Mouse (Mus musculus): ENCODE measurements around the gene Slc25a27.

Gene Slc25a27

DNA sequence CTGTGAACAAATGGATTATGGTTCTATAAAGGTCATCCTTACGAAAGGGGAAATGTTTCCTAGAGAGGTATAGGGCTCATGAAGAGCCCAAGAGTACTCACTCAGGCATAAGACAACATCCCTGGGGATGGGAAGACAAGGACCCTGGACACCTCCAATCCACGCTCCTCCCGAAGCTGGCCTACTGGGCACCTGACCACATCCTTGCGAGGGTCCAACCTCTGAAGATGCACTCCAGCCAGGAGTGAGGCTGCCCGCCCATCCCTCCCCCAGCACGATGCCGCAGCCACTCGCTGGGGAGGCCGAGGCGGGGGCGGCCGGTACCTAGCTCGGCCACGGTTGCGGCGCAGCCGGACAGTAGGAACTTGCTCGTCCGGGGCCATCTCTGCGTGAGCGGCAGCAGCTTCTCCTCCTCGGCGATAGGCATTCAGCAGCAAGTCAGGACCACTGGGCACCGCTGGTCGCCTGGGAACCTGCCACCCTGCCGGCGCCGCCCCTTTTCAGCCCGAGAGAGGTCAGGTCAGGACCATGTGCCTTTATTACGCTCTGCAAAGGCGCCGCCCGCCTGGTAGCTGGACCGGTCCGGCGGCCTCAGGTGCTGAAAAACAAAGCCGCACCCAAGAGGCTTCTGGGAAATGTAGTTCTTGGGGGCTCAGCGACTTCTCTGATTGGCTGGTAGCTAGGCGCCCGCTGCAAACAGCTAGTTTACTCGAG is at the start of gene Slc25a27:
Slc25a27 (minus strand) TSS at position 639 of the 714 bp plus-strand sequence.
- CTCF ChIA-PET, result no interaction called here

DNA sequence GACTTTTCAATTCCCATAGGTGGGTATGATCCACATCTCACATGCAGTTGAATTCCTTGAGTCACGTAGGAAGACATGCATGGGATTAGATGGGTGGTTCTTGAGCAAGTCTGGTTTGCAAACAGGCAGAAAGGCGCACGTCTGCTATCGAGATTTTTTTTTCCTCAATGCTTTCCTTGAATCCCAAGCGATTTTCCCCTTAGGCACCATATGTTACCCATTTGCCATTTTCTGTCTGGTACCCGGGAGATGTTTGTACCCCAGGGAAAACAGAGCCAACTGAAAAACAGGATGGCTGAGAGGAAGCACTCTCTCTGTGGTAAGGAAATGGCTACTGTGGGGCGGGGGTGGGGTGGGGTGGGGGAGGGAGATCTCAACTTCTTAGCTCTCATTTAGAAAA is 49.6 kb upstream of the Slc25a27 start:
- CTCF ChIA-PET, result no interaction called here

DNA sequence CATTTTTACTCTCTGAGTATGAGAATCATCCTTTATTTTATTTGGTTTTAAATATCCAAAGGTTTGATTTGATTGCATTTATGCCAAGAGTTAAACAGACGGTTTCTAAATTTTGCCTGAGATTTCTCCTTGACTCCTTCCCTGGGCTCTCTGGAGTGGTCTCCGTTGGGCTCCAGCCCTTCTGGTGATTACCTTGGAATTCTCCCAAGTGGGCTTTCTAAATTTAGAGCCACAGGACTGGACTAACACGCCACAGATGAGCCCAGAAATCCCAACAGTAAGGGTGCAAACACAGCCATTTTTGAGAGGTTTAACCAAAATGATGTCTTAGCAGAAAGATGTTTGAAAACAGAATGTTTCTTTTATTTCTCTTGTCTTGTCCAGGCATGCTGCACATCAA is 47.2 kb upstream of the Slc25a27 start:
- CTCF ChIA-PET, result no interaction called here

DNA sequence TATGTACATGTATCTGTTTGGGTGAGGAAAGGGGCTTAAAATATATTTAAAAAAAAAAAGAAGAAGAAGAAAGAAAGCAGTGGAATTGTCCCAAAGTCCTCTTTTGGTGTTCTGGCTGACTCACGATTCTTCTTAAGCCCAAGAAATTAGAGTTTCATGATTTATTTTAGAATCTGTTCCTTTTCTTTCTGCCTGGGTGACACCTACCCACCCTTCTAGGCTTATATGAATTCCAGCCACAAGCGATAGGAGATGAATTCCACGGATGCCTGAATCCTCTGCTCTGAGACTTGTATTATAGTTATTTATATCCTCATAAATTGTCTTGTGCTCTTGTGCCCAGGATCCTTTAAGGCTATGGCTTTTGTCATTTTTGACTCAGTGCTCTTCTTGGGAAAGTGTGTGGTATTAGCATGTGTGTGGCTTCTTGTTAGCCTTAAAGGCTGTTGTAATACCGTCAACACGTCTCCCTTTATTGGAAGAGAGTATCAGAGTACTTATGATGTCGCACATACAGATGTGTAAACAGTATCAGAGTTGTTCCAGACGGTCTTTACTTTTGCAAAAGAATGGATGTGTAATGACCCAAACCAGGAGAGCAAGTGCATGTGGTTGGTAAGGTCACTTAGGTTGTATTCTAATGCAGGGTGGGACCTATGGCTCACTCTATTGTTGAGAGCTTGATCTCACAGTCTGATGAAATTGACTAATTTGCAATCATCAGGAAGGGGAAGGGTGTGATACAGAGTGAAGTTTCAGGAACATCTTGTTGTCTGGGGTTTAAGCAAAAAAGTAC is 44.7 kb upstream of the Slc25a27 start:
- CTCF ChIA-PET, result no interaction called here

DNA sequence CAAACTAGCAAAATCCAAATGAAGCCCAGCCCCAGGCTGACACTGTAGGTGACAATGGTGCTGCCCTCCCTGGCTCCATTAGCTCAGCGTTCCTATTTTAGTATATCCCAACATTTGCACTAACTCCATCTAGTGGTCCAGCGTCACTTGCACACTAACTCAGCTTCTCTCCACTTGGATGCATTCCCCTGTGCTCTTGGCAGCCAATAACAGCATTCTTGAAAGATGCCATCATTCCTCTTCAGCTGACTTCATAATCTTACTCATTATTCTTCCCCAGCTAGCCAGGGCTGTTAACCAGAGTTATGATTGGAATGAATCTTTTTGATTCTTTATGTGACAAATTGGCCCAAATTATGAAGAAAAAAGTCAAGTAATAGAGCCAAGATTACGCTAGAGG is 40.2 kb upstream of the Slc25a27 start:
- CTCF ChIA-PET, result no interaction called here

DNA sequence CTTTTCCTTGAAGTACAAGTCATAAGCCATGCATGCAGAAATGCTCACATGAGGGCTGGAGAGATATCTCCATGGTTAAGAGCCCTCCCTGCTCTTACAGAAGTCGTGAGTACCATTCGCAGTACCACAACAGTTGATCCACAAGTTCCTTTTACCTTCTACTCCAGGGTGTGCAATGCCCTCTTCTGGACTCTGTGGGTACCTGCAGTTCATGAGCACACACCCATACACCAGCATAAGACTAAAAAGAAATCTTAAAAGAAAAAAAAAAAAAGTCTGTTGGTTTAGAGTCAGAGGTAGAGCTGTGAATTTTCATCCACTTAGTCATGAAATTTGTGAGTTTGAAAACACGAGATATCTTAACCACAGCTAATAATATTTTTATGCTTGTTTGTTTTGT is 39.7 kb upstream of the Slc25a27 start:
- CTCF ChIA-PET, result no interaction called here

DNA sequence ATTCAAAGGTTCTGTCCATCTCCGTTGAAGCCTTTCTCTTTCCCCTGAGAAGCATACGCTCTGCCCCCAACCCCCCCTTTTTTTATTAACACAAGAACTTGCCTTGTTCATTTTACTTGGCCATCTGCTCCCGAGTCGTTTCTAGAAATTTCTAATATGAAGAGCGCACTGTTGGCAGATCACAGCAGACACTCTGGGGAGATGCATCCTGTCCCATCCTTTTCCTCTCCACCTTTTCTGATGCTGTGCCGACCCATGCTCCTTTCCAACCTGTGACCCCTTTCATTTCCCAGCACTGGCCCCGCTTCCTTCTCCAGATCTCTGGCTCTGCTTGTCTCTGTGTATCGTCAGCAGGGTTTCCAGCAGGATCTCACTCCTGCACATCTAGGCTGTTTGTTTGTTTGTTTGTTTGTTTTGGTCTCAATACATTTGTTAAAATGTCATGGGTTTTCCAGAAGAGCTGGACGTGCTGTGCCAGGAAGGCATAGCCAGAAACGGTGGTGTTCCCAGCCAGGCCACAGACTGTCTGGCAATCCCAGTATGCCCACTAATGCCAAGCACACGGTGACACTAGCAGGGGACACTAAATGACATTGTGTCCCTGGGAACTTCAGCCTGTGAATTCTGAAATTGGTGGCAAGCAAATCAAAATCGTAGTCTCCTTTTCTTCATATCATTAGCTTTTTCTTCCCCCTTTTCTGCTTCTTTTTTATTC is 37.4 kb upstream of the Slc25a27 start:
- CTCF ChIA-PET, result no interaction called here

DNA sequence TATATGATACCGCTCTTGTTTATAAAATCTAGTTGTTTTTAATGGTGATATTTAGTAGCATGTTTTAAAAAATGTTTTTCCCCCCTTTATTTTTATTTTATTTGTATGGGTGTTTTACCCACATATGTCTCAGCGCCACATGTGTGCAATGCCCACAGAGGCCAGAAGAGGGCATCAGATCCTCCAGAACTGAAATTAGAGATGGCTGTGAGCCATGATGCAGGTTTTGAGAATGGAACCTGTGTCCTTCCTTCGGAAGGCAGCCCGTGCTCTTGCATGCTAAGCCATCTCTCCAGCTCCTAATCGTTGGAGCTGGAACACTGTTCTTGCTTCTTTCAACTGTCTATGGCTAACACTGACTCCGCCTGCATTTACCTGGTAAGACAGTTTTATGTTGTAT is 34.0 kb upstream of the Slc25a27 start:
- CTCF ChIA-PET, result no interaction called here

DNA sequence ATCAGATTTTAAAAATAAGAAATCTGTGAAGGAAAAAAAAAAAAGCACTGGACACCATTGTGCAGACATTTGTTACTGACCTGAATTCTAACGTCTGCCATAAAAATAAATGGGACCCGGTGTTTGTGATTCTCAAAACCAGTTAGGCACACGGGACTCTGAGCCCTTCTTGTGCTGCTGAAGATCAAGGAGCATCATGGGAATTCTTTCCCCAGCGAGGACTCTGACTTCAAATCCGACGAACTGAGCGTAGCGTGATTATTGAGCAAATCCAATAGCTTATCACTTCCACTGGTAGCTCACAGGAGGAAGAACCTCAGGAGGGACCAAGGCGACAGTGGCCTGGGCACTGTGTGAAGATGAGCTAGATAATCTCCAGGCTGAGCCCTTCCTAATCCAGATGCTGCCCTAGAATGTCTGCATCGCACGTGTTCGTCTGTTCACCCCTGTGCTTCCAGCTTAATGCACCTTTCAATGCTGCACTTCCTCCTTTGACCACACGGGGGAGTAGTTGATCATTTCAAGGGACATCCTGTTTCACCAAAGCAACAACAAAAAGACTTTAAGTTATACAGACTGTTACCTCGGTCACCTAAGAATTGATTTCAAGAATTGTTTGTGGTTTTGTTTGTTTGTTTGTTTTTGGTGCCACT is 32.1 kb upstream of the Slc25a27 start:
- CTCF ChIA-PET, result interaction anchor here (0.7 to 1.2 kb wide), 4 partner anchors 16 to 75 kb away, joined by 3 to 15 read pairs (median 4); no protein-coding TSS in a partner anchor

DNA sequence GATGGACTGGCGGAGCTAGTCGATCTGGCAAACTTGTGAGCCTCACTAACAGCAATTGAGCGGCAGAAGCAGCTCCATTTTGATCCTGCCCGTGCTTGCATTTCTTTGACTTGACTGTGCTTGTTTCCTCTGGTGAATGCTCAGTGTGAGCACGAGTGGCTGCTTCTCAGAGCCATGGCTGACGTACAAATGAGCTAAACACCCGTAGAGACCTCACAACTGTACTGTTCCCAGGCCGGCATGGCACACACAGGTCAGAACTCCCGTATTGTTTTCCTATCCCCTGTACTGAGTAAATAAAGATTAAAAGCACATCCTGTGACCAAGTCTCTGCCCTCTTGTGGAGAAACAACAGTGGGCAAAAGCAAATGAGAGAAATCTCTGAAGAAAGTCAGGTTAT is 22.6 kb upstream of the Slc25a27 start:
- CTCF ChIA-PET, result no interaction called here

DNA sequence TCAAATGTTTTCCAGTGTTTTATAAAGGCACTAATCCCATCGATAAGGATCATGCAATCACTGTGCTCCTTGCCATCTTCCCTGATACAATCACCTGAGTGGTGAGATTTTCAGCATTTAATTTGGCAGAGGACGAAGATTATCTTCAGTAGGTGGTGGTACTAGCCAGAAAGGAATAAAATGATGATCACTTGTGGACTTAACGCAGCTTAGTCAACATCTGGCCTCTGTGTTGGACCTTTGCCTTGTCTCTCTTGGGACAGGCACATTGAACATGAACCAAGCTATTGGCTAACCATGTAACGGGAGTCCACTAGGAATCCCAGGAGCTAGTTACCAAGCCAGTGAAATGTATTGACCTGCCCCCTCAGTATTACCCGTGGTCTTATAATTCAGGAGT is 17.6 kb upstream of the Slc25a27 start:
- CTCF ChIA-PET, result no interaction called here

DNA sequence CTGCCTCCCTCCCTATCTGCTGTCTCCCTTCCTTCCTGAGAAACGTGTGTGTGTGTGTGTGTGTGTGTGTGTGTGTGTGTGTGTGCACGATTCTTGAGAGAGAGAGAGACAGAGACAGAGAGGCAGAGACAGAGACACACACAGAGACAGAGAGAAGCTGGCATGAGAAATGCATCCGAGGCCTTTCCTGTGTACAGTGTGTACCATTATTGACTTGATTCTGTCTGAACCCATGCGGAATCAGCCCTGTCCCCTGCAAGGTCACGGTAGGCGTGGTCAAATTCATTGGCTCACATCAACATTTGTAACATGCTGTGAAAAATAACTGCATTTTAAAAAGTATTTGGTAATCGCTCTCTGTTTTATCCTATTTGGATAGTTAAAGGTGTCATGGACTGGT is 17.1 kb upstream of the Slc25a27 start:
- CTCF ChIA-PET, result no interaction called here

DNA sequence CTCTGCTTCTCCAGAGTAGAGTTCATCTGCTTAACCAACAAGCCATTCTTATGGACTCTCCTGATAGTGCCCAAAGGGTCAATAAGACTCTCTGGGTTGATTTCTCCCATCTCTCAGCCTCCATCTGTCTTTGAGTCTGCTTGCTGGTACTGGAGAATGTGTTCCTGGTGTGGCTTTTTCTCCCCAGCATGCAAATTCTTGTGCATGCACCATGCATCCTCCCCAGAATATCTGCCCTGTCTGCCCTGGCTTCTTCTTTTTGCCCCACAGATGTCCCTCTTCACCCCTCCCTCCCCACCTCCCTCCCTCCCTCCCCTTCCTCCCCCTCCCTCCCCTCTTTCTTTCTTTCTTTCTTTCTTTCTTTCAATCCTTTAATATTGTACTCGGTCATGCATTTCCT is 10.3 kb upstream of the Slc25a27 start:
- CTCF ChIA-PET, result interaction anchor here (0.8 kb wide), 1 partner anchor 22 kb away, joined by 15 read pairs; no protein-coding TSS in a partner anchor

DNA sequence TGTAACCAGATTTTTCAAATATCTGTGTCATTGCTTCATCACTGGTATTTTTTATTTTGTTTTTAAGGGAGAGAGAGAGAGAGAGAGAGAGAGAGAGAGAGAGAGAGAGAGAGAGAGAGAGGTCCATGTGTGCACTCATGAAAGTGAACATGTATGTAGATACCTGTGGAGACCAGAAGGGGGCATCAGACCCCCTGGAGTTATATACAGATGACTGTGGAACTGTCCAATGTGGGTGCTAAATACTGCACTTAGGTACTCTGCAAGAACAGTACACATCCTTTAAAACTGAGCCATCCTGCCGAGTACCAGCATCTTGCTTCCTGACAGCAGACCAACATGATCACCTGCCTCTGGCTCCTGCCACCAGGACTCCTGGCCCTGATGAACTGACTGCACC is 9.2 kb upstream of the Slc25a27 start:
- CTCF ChIA-PET, result interaction anchor here (0.7 kb wide), 1 partner anchor 8 kb away, joined by 4 read pairs; no protein-coding TSS in a partner anchor

DNA sequence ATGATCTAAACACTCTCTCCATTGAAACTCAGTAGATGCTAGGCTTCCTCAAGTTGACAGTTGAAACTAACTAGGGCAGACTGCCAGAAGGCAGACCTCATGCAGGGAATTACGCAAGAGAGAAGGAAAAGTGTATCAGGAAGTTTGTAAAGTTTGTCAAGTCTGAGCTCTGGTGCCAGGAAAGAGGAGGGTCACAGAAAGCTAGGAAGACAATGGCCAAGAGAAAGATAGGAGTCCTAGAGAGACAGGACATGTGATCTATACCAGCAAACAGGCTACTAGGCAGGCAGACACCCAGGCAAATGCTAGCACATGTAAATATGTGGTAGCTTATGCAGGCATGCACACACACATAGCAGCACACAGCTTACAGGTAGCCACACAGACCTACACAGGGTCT is 8.2 kb upstream of the Slc25a27 start:
- CTCF ChIA-PET, result no interaction called here

DNA sequence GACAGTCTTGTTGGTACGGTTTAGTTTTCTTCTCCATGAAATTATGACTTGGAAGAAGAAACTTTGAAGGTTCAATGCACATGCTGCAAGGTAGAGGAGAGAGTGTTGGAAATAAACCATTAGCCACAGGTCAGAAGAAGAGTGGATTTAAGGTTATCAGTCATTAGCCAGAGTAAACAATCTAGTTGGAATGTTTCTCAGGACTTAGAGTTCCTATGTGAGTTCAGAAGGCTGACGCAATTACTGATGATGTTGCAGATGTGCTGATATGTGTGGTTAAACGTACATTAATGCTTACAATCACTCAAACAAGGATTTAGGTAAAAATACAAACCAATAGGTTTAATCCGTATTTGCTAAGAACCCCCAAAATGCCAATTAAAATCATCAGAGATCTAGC is 4.9 kb upstream of the Slc25a27 start:
- CTCF ChIA-PET, result no interaction called here

DNA sequence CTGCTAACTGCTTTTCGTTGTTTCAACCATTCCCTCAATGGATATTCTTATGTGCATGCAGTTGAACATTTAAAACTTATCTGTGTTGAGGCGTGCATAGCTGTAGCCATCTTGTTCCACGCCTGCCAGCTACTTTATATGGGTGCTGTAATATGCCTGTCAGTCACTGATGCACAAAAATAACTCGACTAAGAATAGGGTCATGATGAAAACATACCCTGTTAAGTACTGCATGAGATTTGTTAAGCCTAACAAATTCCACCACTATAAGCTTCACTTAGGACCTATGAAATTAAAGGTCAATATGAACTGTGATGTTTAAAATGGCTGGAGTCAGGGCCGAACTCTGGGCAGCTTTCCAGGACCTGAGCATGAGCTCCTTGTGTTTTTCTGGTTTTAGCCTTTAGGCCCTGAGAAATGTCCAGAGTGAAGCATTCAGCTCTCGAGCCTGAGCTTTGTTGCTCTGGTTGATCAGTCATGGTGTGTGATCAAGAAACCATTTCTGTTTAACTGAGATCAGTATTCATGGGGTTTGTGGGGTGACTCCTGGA is 2.2 kb upstream of the Slc25a27 start:
- CTCF ChIA-PET, result no interaction called here

DNA sequence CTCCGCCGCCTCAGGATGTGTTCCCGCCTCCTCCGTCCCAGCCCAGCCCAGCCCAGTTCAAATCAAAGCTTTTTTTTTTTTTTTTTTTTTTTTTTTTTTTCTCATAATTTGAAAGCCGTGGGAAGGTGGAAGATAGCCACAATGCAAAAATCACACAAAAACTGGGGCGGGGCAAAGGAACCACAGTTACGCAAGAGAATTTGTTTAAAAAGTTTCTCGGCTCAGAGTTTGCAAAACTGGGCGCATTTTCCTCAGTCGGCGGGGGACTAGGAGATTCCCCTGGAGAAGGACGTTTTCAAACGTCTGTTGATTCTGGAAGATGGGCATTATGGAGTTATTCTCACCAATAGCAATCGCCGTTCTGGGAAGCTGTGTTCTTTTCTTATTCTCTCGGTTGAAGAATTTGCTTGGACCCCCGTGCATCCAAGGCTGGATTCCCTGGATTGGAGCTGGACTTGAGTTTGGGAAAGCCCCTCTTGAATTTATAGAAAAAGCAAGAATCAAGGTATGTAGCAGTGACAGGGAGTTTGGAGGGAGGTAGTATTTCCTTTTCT is 353 bp upstream of the Slc25a27 start, which contains the start of gene Cyp39a1:
Cyp39a1 (plus strand) TSS at position 136 of the 554 bp plus-strand sequence.
- CTCF ChIA-PET, result interaction anchor here (0.6 kb wide), 2 partner anchors 9 to 11 kb away, joined by 4 to 8 read pairs; no protein-coding TSS in a partner anchor

DNA sequence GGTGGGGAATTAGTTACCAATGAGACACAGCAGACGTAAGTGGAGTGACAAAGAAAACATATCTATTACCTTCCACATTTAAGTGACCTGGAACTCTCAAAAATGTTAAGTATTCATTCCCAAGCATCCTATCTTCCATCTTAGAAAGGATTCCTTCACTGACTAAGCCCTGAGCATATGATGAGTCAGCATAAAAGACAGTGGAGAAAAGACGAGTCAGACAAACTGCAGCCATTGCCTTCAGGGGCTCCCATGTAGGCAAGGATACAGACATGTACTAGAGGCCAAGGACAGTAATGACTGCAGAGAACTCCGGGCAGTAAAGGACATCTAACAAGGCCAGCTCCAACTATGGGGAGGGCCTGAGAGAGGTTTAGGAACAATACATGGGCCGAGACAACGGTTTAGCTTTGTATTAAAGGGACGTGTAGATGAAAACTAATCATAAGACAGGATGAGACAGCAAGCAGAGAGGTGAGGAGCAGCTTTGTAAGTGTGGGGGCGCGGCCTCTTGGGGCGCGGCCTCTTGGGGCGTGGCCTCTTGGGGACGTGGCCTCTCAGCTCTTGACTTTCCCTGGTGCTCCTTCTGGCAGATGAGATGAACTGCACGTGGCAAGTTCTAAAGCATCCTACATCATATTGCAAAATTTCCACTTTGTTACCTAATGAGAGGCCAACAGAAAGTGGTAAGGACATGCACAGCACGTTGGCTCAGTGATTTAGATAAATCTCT is 15.5 kb downstream of the Slc25a27 start:
- CTCF ChIA-PET, result interaction anchor here (0.5 kb wide), 1 partner anchor 10 kb away, joined by 3 read pairs; no protein-coding TSS in a partner anchor

DNA sequence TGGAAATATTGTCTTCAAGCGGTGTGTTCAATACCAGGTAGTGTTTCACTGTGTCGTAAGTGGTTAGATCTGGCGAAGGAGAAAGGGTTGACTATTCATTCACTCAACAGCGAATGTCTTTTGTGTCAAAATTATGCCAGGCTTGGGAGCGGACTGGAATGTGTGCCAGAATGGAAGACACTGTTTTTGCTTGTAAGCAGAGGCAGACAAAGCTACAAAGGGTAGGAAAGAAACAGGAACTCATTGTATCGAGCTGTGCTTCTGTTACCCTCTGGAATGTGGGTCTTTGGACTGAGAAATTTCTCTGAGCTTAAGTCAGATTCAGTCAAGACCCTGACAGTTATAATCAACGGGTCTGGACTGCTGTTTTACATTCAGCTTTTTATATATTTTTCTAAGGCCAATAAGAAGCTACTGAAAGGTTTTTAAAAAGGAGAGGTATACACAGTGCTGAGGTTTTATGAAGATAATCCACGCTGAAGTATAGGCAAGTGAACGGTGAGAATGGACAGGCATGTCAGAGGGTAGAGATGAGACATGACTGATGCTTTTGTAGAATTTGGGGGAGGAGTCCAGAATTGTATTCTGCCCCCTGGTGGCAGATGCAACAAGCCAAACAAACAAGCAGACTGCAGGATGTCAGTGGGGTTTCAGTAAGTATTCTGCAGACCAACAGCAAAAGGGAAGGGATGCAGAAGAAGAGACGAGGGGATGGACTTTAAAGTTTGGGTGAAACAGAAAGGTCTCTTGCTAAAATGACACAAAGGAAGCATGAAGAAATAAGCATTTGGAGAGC is 17.2 kb downstream of the Slc25a27 start:
- CTCF ChIA-PET, result no interaction called here
